Mouse (Mus musculus) limb, embryonic 10.5 days (tissue): ENCODE measurements around the gene Parp6. TPM values are rescaled to one million over a fixed set of nuclear protein-coding genes. Genes with fewer than 3 reads are reported as not detected.

ENCODE experiments used
- DNase-seq: peaks from one replicate; pipeline ENCODE4 v3.0.0-alpha.2; 2017; ENCODE audit warnings: low spot score
- H3K27ac ChIP-seq: fragments of 300-500 bp; sonication (generic); 2 replicates; pipeline ENCODE4 v1.5.1; 2016; ENCODE audit warnings: mild to moderate bottlenecking
- H3K27me3 ChIP-seq: fragments of 300-500 bp; sonication (generic); 2 replicates; pipeline ENCODE4 v1.6.1; 2016; ENCODE audit warnings: low read depth, mild to moderate bottlenecking; ENCODE audit not compliant: poor library complexity, severe bottlenecking
- H3K36me3 ChIP-seq: fragments of 300-500 bp; sonication (generic); 2 replicates; pipeline ENCODE4 v1.6.1; 2016; ENCODE audit warnings: mild to moderate bottlenecking, moderate library complexity
- H3K4me1 ChIP-seq: fragments of 300-500 bp; sonication (generic); 2 replicates; pipeline ENCODE4 v1.6.1; 2016
- H3K4me3 ChIP-seq: fragments of 300-500 bp; sonication (generic); 2 replicates; pipeline ENCODE4 v1.5.1; 2016; ENCODE audit warnings: mild to moderate bottlenecking, moderate library complexity
- H3K9me3 ChIP-seq: fragments of 300-500 bp; sonication (generic); replicated peaks from 2 replicates; pipeline ENCODE4 v1.6.1; 2016; ENCODE audit warnings: mild to moderate bottlenecking
- WGBS: fragments of 180-500 bp; shearing (Covaris S2); methylation state at CpG from one replicate; pipeline ENCODE4 v1.1.7; 2016; 5-methylcytosine and 5-hydroxymethylcytosine counted together
- polyA plus RNA-seq: library from polyadenylated mRNA; unstranded; fragments of >200 nt; fragmentation: Nextera tagmentation; extraction: Ambion mirVana; gene quantifications from 2 replicates; pipeline ENCODE4 v1.2.1, GENCODE M21; 2016

Parp6 gene
- polyA plus RNA-seq, 1 experiment from 2014 or later: 33.3 TPM

- no peak overlapping the region for H3K4me3 ChIP-seq
- no peak overlapping the region for H3K27ac ChIP-seq
- WGBS: 83% methylated on average over 3 of the region's 3 CpGs
- no peaks in the 10 kb centered on the region for H3K36me3 ChIP-seq
- H3K4me1 ChIP-seq: peaks cover 61% of the 10 kb centered on the region
- H3K27me3 ChIP-seq: peaks cover 8% of the 10 kb centered on the region; the same call in 1 of the 2 replicates
- H3K9me3 ChIP-seq: no peaks in the 10 kb centered on the region
- DNase-seq: no peak
Observed at GRCm38 (mm10) chr9:59696381-59696780, 79.3 kb downstream of the Parp6 start.

Other genes with a start within 250 kb of the Parp6 start
- gene Arih1, start 130.7 kb upstream of the Parp6 start, polyA plus RNA-seq: 17.4 and 22.1 TPM in 2 replicates
- 38.9 and 46.1 TPM in 2 replicates for gene Hexa, start 77.7 kb upstream of the Parp6 start, polyA plus RNA-seq
- gene Tmem202, start 77.4 kb upstream of the Parp6 start, polyA plus RNA-seq: not detected in 2 replicates
- gene Celf6, start 39.4 kb upstream of the Parp6 start, polyA plus RNA-seq: 0.15 TPM in 1 of 2 replicates, not detected in the other
- 2,645 and 3,210 TPM in 2 replicates for gene Pkm, start 39.1 kb downstream of the Parp6 start, polyA plus RNA-seq
- gene Gramd2, start 62.9 kb downstream of the Parp6 start, polyA plus RNA-seq: 0.15 and 0.30 TPM in 2 replicates
- 16.0 and 16.6 TPM in 2 replicates for gene Senp8, start 133.4 kb downstream of the Parp6 start, polyA plus RNA-seq
- gene Myo9a, start 133.6 kb downstream of the Parp6 start, polyA plus RNA-seq: 8.5 and 12.3 TPM in 2 replicates